Mouse (Mus musculus) liver, embryonic 12.5 days (tissue): ENCODE measurements around the gene Eif2b1. TPM values are rescaled to one million over a fixed set of nuclear protein-coding genes. Genes with fewer than 3 reads are reported as not detected.
A peak's percentile ranks its signal among the peaks of the same experiment; 100 is the strongest.

ENCODE experiments used
- ATAC-seq: fragments of 200-750 bp; cut with Nextera tagmentation; 2 replicates; pipeline ENCODE4 v1.8.0; 2017; ENCODE audit warnings: moderate number of reproducible peaks, mild to moderate bottlenecking, moderate library complexity
- H3K27ac ChIP-seq: fragments of 300-500 bp; sonication (generic); 2 replicates; pipeline ENCODE4 v1.5.1; 2016; ENCODE audit warnings: mild to moderate bottlenecking
- H3K27me3 ChIP-seq: fragments of 300-500 bp; sonication (generic); replicated peaks from 2 replicates; pipeline ENCODE4 v1.6.1; 2016; ENCODE audit warnings: mild to moderate bottlenecking, moderate library complexity
- H3K36me3 ChIP-seq: fragments of 300-500 bp; sonication (generic); 2 replicates; pipeline ENCODE4 v1.6.1; 2016; ENCODE audit warnings: mild to moderate bottlenecking, moderate library complexity
- H3K4me1 ChIP-seq: fragments of 300-500 bp; sonication (generic); 2 replicates; pipeline ENCODE4 v1.6.1; 2016
- H3K4me2 ChIP-seq: fragments of 300-500 bp; sonication (generic); 2 replicates; pipeline ENCODE4 v1.6.1; 2016; ENCODE audit warnings: mild to moderate bottlenecking, moderate library complexity
- H3K4me3 ChIP-seq: fragments of 300-500 bp; sonication (generic); 2 replicates; pipeline ENCODE4 v1.5.1; 2016; ENCODE audit warnings: mild to moderate bottlenecking, moderate library complexity
- H3K9ac ChIP-seq: fragments of 300-500 bp; sonication (generic); 2 replicates; pipeline ENCODE4 v1.6.1; 2016; ENCODE audit warnings: mild to moderate bottlenecking, moderate library complexity
- H3K9me3 ChIP-seq: fragments of 300-500 bp; sonication (generic); replicated peaks from 2 replicates; pipeline ENCODE4 v1.6.1; 2016; ENCODE audit warnings: mild to moderate bottlenecking, moderate library complexity
- WGBS: fragments of 180-500 bp; shearing (Covaris S2); methylation state at CpG from one replicate; pipeline ENCODE4 v1.1.7; 2016; ENCODE audit not compliant: insufficient replicate concordance; 5-methylcytosine and 5-hydroxymethylcytosine counted together
- polyA plus RNA-seq: library from polyadenylated mRNA; unstranded; fragments of >200 nt; fragmentation: Nextera tagmentation; extraction: Ambion mirVana; gene quantifications from 2 replicates; pipeline ENCODE4 v1.2.1, GENCODE M21; 2016

Gene Eif2b1
- polyA plus RNA-seq, 1 experiment from 2014 or later, result 80.1 TPM

DNA sequence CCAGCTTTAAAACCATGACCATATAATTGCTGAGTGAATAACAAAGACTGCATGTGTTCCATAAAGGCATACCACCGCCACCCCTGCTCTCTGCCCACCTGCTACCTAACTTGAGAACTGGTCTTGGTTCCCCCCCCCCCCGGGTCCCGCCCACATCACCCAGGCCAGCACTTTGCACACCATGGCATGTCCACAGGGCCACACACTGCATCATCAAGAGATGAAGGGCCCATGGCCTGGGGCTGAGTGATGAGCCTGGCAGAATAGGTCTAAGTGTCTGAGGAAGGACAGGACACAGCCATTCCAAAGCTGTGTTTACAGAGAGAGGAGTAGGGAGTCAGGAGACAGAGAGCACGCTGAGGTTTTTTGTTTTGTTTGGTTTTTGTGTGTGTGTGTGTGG, 50.6 kb downstream of the Eif2b1 start:
- Histone ChIP-seq H3K4me3 (no peak overlapping the region), H3K36me3 (peaks cover 3% of the 10 kb centered on the region; the same call in 1 of the 2 replicates), H3K4me2 (peak overlapping the region; percentile 90; the same call in 1 of the 2 replicates), H3K4me1 (peaks cover 41% of the 10 kb centered on the region), H3K9me3 (no peaks in the 10 kb centered on the region), H3K27ac (no peak overlapping the region), H3K9ac (no peak overlapping the region), H3K27me3 (peaks cover 54% of the 10 kb centered on the region)
- WGBS, result 71% methylated on average over 4 of the region's 4 CpGs
- ATAC-seq, result no peak

- Histone ChIP-seq H3K36me3 (peaks cover 10% of the 10 kb centered on the region; the same call in 1 of the 2 replicates), H3K27me3 (peaks cover 20% of the 10 kb centered on the region)
- 63% methylated on average over 5 of the region's 5 CpGs for WGBS
These were observed 54.0 kb downstream of the Eif2b1 start for GRCm38 (mm10) chr5:124524943-124525342.

DNA sequence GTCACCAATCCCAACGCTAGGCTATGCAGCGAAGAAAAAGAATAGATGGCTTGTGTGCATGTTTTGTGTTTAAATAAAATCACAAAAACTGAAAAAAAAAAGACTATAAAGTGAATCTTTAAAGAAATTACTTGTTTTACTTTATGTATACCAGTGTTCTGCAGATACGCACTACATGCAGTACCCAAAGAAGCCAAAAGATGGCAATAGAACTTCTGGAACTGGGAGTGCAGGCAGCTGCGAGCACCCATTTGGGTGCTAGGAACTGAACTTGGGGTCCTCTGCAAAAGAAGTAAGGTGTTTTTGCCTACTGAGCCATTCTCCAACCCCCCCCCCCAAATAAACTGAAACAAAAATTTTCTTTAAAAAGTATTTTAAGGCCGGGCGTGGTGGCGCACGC, 55.9 kb downstream of the Eif2b1 start:
- H3K4me3 ChIP-seq, result no peak overlapping the region
- 89% methylated on average over 8 of the region's 8 CpGs for whole genome bisulfite sequencing
- no peak for ATAC-seq
- H3K9me3 ChIP-seq, result no peaks in the 10 kb centered on the region
- no peak overlapping the region for H3K27ac ChIP-seq
- H3K4me1 ChIP-seq, result no peaks in the 10 kb centered on the region
- no peak overlapping the region for H3K9ac ChIP-seq
- peaks cover 10% of the 10 kb centered on the region; the same call in 1 of the 2 replicates for H3K36me3 ChIP-seq
- H3K27me3 ChIP-seq, result peaks cover 1% of the 10 kb centered on the region; the same call in 1 of the 2 replicates
- no peak overlapping the region for H3K4me2 ChIP-seq

More at GRCm38 (mm10) chr5:124524943-124525342, 54.0 kb downstream of the Eif2b1 start:
- Histone ChIP-seq H3K9ac (no peak overlapping the region), H3K4me1 (peaks cover 15% of the 10 kb centered on the region), H3K27ac (no peak overlapping the region), H3K4me3 (no peak overlapping the region), H3K9me3 (no peaks in the 10 kb centered on the region), H3K4me2 (no peak overlapping the region)
- ATAC-seq, result no peak

DNA sequence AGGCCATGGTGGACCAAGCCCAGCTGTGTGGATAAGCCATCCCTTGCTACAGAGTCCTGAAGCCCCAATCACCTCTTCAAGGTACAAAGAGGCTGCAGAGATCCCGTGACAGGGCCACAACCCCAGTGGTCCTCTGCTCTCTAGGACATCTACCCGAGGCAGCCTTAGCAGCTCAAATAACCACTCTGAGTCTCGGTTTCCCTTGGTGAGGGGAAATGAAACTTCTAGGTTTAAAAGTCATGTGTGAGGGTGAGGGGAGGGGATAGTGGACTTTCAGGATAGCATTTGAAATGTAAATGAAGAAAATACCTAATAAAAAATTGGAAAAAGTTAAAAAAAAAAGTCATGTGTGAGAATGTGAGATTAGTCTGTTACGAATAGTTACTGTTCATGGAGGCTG, 57.3 kb downstream of the Eif2b1 start:
- H3K9ac ChIP-seq, result no peak overlapping the region
- no peaks in the 10 kb centered on the region for H3K9me3 ChIP-seq
- 66% methylated on average over 4 of the region's 4 CpGs for WGBS
- ATAC-seq, result no peak
- no peak overlapping the region for H3K4me3 ChIP-seq
- H3K27ac ChIP-seq, result no peak overlapping the region
- H3K36me3 ChIP-seq, result peaks cover 10% of the 10 kb centered on the region; the same call in 1 of the 2 replicates
- H3K27me3 ChIP-seq, result no peaks in the 10 kb centered on the region
- H3K4me1 ChIP-seq, result no peaks in the 10 kb centered on the region
- H3K4me2 ChIP-seq, result no peak overlapping the region

Other genes starting within 250 kb of the Eif2b1 start
- gene Cdk2ap1, start 216.0 kb downstream of the Eif2b1 start, polyA plus RNA-seq, result 91.0 and 104 TPM in 2 replicates
- gene Sbno1, start 153.1 kb downstream of the Eif2b1 start, polyA plus RNA-seq, result 60.1 and 65.7 TPM in 2 replicates
- 85.3 and 95.9 TPM in 2 replicates for gene Kmt5a, start 139.2 kb downstream of the Eif2b1 start, polyA plus RNA-seq
- 9.4 and 11.5 TPM in 2 replicates for gene Rilpl2, start 100.8 kb downstream of the Eif2b1 start, polyA plus RNA-seq
- gene Snrnp35, start 96.0 kb downstream of the Eif2b1 start, polyA plus RNA-seq, result 17.8 and 18.3 TPM in 2 replicates
- 4.5 and 4.9 TPM in 2 replicates for gene Rilpl1, start 47.7 kb downstream of the Eif2b1 start, polyA plus RNA-seq
- 394 and 403 TPM in 2 replicates for gene Tmed2, start 38.4 kb downstream of the Eif2b1 start, polyA plus RNA-seq
- gene Ddx55, start 26.3 kb downstream of the Eif2b1 start, polyA plus RNA-seq, result 11.9 and 12.4 TPM in 2 replicates
- gene Gtf2h3, start within 50 bp of the Eif2b1 start, polyA plus RNA-seq, result 42.1 and 43.3 TPM in 2 replicates
- gene Atp6v0a2, start 49.4 kb upstream of the Eif2b1 start, polyA plus RNA-seq, result 21.2 and 25.5 TPM in 2 replicates
- gene Dnah10, start 146.0 kb upstream of the Eif2b1 start, polyA plus RNA-seq, result 0.01 TPM in 2 replicates